Mouse (Mus musculus): ENCODE data around the gene Rtca. TPM values are rescaled to one million over a fixed set of nuclear protein-coding genes. Genes with fewer than 3 reads are reported as not detected.

Rtca gene
- polyA plus RNA-seq, 1 experiment = 52.7 TPM

GRCm38 (mm10) chr3:116444327-116444726 is 63.7 kb downstream of the Rtca start:
- Histone ChIP-seq H3K36me3 (ENCODE audit: control insufficient read depth, insufficient read depth) (no peaks in the 10 kb centered on the region), H3ac (ENCODE audit: control insufficient read depth, insufficient read length, low read depth) (no peak overlapping the region), H3K79me3 (ENCODE audit: low read depth) (no peaks in the 10 kb centered on the region), H3K4me3 (ENCODE audit: insufficient read depth, poor library complexity, severe bottlenecking) (no peak overlapping the region), H3K79me2 (ENCODE audit: control insufficient read depth, insufficient read depth) (no peaks in the 10 kb centered on the region), H3K27me3 (ENCODE audit: control insufficient read depth, insufficient read depth, insufficient read length) (peaks cover 15% of the 10 kb centered on the region)
- TF ChIP-seq CEBPB (IDR thresholded peaks at IDR 0.05; ENCODE audit: low read depth) (no peak), MAX (IDR thresholded peaks at IDR 0.05) (no peak), CTCF (IDR thresholded peaks at IDR 0.05; ENCODE audit: control insufficient read depth, insufficient read depth, insufficient read length) (no peak), FOSL1 (IDR thresholded peaks at IDR 0.05; ENCODE audit: insufficient read depth, low read length, poor library complexity, severe bottlenecking) (no peak), MYOG (IDR thresholded peaks at IDR 0.05; ENCODE audit: control insufficient read depth, extremely low read depth, insufficient read length) (no peak), MYOD1 (IDR thresholded peaks at IDR 0.05; ENCODE audit: control insufficient read depth, insufficient read length, low read depth) (no peak), USF1 (IDR thresholded peaks at IDR 0.05; ENCODE audit: low read depth) (no peak)

DNA sequence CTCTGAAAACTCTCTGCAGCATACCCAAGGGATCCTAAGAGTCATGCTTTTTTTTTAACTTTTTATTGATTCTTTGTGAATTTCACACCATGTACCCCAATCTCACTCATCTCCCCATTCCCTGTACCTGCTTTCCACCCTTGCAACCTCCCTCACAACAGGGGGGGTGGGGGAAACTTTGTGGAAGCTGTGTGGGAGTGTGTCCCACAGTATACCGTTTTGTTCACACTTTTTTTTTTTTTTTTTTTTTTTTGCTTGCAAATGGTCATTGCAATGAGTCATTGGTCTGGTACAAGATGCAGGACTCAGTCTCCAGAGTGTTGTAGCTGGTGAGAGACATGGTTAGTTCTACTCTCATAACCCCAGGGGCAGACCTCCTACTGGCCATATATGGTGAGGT is 65.2 kb downstream of the Rtca start:
- H3K4me3 ChIP-seq (ENCODE audit: insufficient read depth, poor library complexity, severe bottlenecking) = no peak overlapping the region
- no peaks in the 10 kb centered on the region for H3K79me2 ChIP-seq (ENCODE audit: control insufficient read depth, insufficient read depth)
- TF ChIP-seq USF1 (IDR thresholded peaks at IDR 0.05; ENCODE audit: low read depth) = no peak
- no peak for TF ChIP-seq MYOD1 (IDR thresholded peaks at IDR 0.05; ENCODE audit: control insufficient read depth, insufficient read length, low read depth)
- TF ChIP-seq CEBPB (IDR thresholded peaks at IDR 0.05; ENCODE audit: low read depth) = no peak
- no peak for TF ChIP-seq CTCF (IDR thresholded peaks at IDR 0.05; ENCODE audit: control insufficient read depth, insufficient read depth, insufficient read length)
- no peak for TF ChIP-seq MYOG (IDR thresholded peaks at IDR 0.05; ENCODE audit: control insufficient read depth, extremely low read depth, insufficient read length)
- no peak for TF ChIP-seq FOSL1 (IDR thresholded peaks at IDR 0.05; ENCODE audit: insufficient read depth, low read length, poor library complexity, severe bottlenecking)
- no peak for TF ChIP-seq MAX (IDR thresholded peaks at IDR 0.05)
- no peak overlapping the region for H3ac ChIP-seq (ENCODE audit: control insufficient read depth, insufficient read length, low read depth)
- H3K27me3 ChIP-seq (ENCODE audit: control insufficient read depth, insufficient read depth, insufficient read length) = peaks cover 15% of the 10 kb centered on the region
- H3K36me3 ChIP-seq (ENCODE audit: control insufficient read depth, insufficient read depth) = no peaks in the 10 kb centered on the region
- H3K79me3 ChIP-seq (ENCODE audit: low read depth) = no peaks in the 10 kb centered on the region

DNA sequence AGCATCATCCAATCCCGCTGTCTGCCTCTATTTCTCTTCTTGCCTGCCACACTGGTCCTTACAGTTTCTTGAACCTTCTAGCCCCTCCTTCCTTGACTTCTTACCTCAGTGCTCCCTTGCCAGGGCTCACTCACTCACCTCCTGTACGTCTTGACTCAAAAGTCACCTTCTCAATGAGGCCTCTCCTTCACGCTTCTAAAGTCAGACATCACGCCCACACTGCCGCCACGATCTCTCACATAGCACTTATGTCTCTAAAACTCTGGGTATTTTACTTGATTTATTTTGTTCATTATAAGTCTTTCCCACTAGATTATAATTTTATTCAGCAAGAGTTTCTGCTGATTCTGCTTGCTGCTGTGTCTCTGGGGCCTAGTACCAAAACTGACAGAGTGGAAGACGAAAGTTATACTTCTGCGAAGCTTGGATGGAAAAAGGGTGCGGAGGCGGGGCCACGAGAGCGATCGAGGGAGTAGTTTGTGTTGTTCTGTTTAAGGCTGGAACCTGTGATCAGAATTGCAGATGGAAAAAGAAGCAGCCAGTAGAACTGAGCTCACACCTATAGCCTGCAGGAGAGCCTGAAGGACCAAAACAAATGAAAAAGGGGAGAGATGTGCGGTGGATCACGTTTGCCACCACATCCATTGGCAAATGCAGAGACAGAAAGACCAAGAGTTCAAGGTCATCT is 66.3 kb downstream of the Rtca start:
- Histone ChIP-seq H3ac (ENCODE audit: control insufficient read depth, insufficient read length, low read depth) (no peak overlapping the region), H3K79me3 (ENCODE audit: low read depth) (no peaks in the 10 kb centered on the region), H3K4me3 (ENCODE audit: insufficient read depth, poor library complexity, severe bottlenecking) (no peak overlapping the region), H3K27me3 (ENCODE audit: control insufficient read depth, insufficient read depth, insufficient read length) (peaks cover 15% of the 10 kb centered on the region), H3K36me3 (ENCODE audit: control insufficient read depth, insufficient read depth) (no peaks in the 10 kb centered on the region), H3K79me2 (ENCODE audit: control insufficient read depth, insufficient read depth) (no peaks in the 10 kb centered on the region)
- TF ChIP-seq MAX (IDR thresholded peaks at IDR 0.05) (no peak), MYOG (IDR thresholded peaks at IDR 0.05; ENCODE audit: control insufficient read depth, extremely low read depth, insufficient read length) (no peak), CEBPB (IDR thresholded peaks at IDR 0.05; ENCODE audit: low read depth) (no peak), CTCF (IDR thresholded peaks at IDR 0.05; ENCODE audit: control insufficient read depth, insufficient read depth, insufficient read length) (no peak), MYOD1 (IDR thresholded peaks at IDR 0.05; ENCODE audit: control insufficient read depth, insufficient read length, low read depth) (no peak), USF1 (IDR thresholded peaks at IDR 0.05; ENCODE audit: low read depth) (no peak), FOSL1 (IDR thresholded peaks at IDR 0.05; ENCODE audit: insufficient read depth, low read length, poor library complexity, severe bottlenecking) (no peak)

DNA sequence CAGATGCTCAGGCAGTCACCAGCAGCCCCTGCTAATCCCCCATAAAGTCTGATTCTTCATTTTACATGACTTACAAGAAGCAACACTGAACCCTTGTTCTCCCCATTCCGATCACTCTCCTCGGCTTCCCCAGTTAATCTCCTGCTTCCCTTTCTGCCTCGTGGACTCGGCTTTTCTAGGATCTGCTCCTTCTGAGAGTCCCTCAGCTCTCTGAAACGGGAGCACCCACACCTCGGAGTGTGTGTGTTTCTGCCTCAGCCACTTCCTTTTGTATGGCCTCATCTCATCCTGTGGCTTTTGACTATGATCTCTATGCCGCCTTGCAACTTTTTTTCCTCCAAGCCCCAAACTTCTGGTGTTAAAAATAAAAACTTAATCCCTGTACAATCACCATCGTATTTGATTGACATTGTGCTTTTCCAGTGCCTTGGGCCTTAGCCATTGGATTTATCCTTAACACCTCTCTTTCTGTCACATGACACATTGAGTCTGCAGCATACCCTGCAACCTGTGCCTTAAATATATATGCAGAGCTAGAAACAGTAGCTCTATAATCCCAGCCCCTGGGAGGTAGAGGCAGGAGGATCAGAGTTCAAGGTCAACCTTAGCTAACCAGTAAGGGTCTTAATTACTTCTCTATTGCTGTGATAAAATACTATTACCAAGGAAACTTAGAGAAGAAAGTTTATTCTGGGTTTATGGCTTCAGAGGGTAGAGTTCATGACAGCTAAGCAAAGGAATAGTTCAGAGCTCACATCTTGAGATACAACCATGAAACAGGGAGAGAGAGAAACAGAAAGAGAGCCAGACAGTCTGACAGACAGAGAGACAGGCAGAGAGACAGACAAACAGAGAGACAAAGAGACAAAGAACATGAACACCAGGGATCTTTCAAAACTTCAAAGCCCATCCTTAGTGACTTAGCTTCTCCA is 67.7 kb downstream of the Rtca start:
- TF ChIP-seq MAX (IDR thresholded peaks at IDR 0.05) = no peak
- TF ChIP-seq FOSL1 (IDR thresholded peaks at IDR 0.05; ENCODE audit: insufficient read depth, low read length, poor library complexity, severe bottlenecking) = no peak
- no peak for TF ChIP-seq MYOG (IDR thresholded peaks at IDR 0.05; ENCODE audit: control insufficient read depth, extremely low read depth, insufficient read length)
- TF ChIP-seq USF1 (IDR thresholded peaks at IDR 0.05; ENCODE audit: low read depth) = no peak
- no peak for TF ChIP-seq CEBPB (IDR thresholded peaks at IDR 0.05; ENCODE audit: low read depth)
- no peak for TF ChIP-seq MYOD1 (IDR thresholded peaks at IDR 0.05; ENCODE audit: control insufficient read depth, insufficient read length, low read depth)
- TF ChIP-seq CTCF (IDR thresholded peaks at IDR 0.05; ENCODE audit: control insufficient read depth, insufficient read depth, insufficient read length) = no peak
- H3K79me3 ChIP-seq (ENCODE audit: low read depth) = no peaks in the 10 kb centered on the region
- peaks cover 13% of the 10 kb centered on the region for H3K27me3 ChIP-seq (ENCODE audit: control insufficient read depth, insufficient read depth, insufficient read length)
- H3ac ChIP-seq (ENCODE audit: control insufficient read depth, insufficient read length, low read depth) = no peak overlapping the region
- H3K36me3 ChIP-seq (ENCODE audit: control insufficient read depth, insufficient read depth) = no peaks in the 10 kb centered on the region
- H3K4me3 ChIP-seq (ENCODE audit: insufficient read depth, poor library complexity, severe bottlenecking) = no peak overlapping the region
- no peaks in the 10 kb centered on the region for H3K79me2 ChIP-seq (ENCODE audit: control insufficient read depth, insufficient read depth)

Other genes with a start within 250 kb of the Rtca start
- 1.1 TPM for gene Cdc14a, start 84.2 kb downstream of the Rtca start, polyA plus RNA-seq (2012; fragmentation: generic; extraction: Trizol)
- gene Dbt, start 4.9 kb upstream of the Rtca start, polyA plus RNA-seq (2012; fragmentation: generic; extraction: Trizol) = 1.8 TPM
- gene Lrrc39, start 54.8 kb upstream of the Rtca start, polyA plus RNA-seq (2012; fragmentation: generic; extraction: Trizol) = 0.15 TPM
- 4.1 TPM for gene Sass6, start 86.8 kb upstream of the Rtca start, polyA plus RNA-seq (2012; fragmentation: generic; extraction: Trizol)
- 3.5 TPM for gene Trmt13, start 106.4 kb upstream of the Rtca start, polyA plus RNA-seq (2012; fragmentation: generic; extraction: Trizol)
- 13.3 TPM for gene Mfsd14a, start 154.5 kb upstream of the Rtca start, polyA plus RNA-seq (2012; fragmentation: generic; extraction: Trizol)
- gene Gm43191, start 173.1 kb upstream of the Rtca start, polyA plus RNA-seq (2012; fragmentation: generic; extraction: Trizol) = not detected
- gene Slc35a3, start 204.6 kb upstream of the Rtca start, polyA plus RNA-seq (2012; fragmentation: generic; extraction: Trizol) = 4.2 TPM

Data from C2C12 (cell line).